Mouse (Mus musculus) neural tube, embryonic 11.5 days (tissue): ENCODE measurements at regions not wholly inside any gene's neighbourhood (a gene's known extent, or its start where the extent isn't known, plus 50 kb on each side); places are given as distances from the start of the nearest gene placed in this dataset.
"Not testable (repeated sequence)": the region's sequence is repeated elsewhere in the genome, so short reads cannot be mapped to it uniquely, and the experiment has no call there.

Experiments used
- ATAC-seq: fragments of 200-750 bp; cut with Nextera tagmentation; 2 replicates; pipeline ENCODE4 v1.8.0; 2017; ENCODE audit warnings: moderate number of reproducible peaks, mild to moderate bottlenecking, moderate TSS enrichment, moderate library complexity; ENCODE audit not compliant: insufficient read depth, low FRiP score, low TSS enrichment
- DNase-seq: peaks from one replicate; pipeline ENCODE4 v3.0.0-alpha.2; 2015; ENCODE audit warnings: low spot score
- H3K27ac ChIP-seq: fragments of 300-500 bp; sonication (generic); 2 replicates; pipeline ENCODE4 v1.5.1; 2014; ENCODE audit warnings: low read depth, mild to moderate bottlenecking, low read length
- H3K27me3 ChIP-seq: fragments of 300-500 bp; sonication (generic); 2 replicates; pipeline ENCODE4 v1.6.1; 2014; ENCODE audit warnings: mild to moderate bottlenecking, low read length, mixed read lengths; ENCODE audit not compliant: control insufficient read depth, insufficient read depth
- H3K36me3 ChIP-seq: fragments of 300-500 bp; sonication (generic); 2 replicates; pipeline ENCODE4 v1.6.1; 2014; ENCODE audit warnings: mild to moderate bottlenecking, low read length, moderate library complexity, mixed read lengths; ENCODE audit not compliant: control insufficient read depth, insufficient read depth
- H3K4me1 ChIP-seq: fragments of 300-500 bp; sonication (generic); 2 replicates; pipeline ENCODE4 v1.6.1; 2014; ENCODE audit warnings: low read length, mixed read lengths; ENCODE audit not compliant: control insufficient read depth, insufficient read depth
- H3K4me2 ChIP-seq: fragments of 300-500 bp; sonication (generic); 2 replicates; pipeline ENCODE4 v1.6.1; 2014; ENCODE audit warnings: low read depth, mild to moderate bottlenecking, moderate library complexity
- H3K4me3 ChIP-seq: fragments of 300-500 bp; sonication (generic); 2 replicates; pipeline ENCODE4 v1.5.1; 2014; ENCODE audit warnings: low read depth, low read length
- H3K9ac ChIP-seq: fragments of 300-500 bp; sonication (generic); 2 replicates; pipeline ENCODE4 v1.6.1; 2014; ENCODE audit warnings: mild to moderate bottlenecking, low read length
- H3K9me3 ChIP-seq: fragments of 300-500 bp; sonication (generic); 2 replicates; pipeline ENCODE4 v1.6.1; 2016; ENCODE audit warnings: low read length; ENCODE audit not compliant: control insufficient read depth
- WGBS: fragments of 180-500 bp; shearing (Covaris S2); extraction: QIAGEN DNeasy Blood & Tissue Kit; methylation state at CpG from one replicate; pipeline ENCODE4 v1.1.7; 2014; 5-methylcytosine and 5-hydroxymethylcytosine counted together

DNA sequence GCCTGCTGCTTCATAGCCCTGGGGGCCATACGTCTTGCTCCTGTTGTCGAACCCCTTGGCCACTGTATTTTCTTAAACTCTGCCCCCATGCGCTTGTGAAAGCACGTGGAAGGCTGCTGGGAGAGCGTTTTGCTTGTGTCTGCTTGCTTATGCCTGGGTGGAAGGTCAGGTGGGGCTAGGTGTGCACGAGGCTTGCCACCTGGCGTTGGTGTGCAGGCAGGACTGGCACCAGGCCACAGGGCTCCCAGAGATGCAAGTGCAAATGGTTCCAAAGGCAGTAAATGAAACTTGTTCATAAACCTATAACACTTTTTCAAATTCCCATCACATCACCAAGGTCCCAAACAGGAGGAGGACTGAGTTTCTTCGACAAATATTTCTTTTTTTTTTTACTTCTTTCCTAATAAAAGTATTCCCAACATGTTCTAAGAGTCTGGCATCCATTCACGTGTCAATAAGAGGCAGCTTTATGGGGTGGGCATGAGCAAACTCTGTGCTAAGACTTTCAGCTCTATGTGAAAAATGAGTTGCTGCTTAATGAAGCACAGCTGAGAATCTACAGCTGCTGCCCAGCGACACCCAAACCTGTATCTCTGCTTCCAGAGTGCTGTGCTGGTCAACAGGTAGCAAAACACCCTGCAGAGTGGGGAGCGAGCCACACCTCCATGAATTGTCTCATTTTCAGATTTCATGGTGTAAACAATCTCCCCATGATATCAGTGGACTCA is 116.0 kb upstream of the Gmds start:
- ATAC-seq, result no peak
- 72% methylated on average over 11 of the region's 11 CpGs for WGBS
- no peak for DNase-seq

DNA sequence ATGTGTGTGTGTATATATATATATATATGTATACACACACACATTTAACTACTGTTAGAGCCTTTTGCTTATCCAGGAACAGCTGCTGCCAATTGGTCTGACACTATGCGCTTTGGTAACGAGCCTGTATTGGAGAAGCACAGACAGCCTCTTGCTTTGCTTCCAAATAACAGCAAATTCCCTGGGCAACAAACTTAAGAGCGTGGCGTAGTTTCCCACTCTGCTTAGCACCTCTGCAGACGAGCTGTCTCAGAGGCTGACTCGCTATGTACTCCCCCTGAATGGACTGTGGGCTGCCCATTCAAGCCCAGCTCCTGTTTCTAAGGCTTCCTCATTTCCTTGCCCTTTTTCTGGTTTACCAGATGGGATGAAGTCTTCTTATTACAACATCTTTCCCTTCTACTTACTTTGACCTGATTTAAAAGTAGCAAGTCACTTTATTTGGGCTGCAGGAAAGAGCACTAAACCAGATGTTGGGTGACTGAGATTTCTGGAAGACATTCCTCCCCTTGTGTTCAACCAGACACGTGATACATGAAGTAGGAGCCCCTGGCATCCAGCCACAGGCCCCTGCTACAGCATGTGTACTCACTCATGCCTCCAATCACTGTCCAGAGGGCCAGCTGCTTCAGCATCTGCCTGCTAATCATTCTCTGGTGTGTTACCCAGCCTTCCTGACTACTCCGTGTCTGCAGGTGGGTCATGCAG is 111.3 kb upstream of the Gmds start:
- H3K27ac ChIP-seq, result no peak overlapping the region
- H3K4me2 ChIP-seq, result no peak overlapping the region
- DNase-seq (peak; percentile 45), ATAC-seq (no peak)
- 68% methylated on average over 8 of the region's 8 CpGs for WGBS
- no peaks in the 10 kb centered on the region for H3K27me3 ChIP-seq
- H3K4me1 ChIP-seq, result no peaks in the 10 kb centered on the region
- no peak overlapping the region for H3K9ac ChIP-seq
- no peaks in the 10 kb centered on the region for H3K36me3 ChIP-seq
- H3K9me3 ChIP-seq, result no peaks in the 10 kb centered on the region
- H3K4me3 ChIP-seq, result no peak overlapping the region

More for the DNA sequence above, 116.0 kb upstream of the Gmds start:
- Histone ChIP-seq H3K36me3 (no peaks in the 10 kb centered on the region), H3K4me1 (no peaks in the 10 kb centered on the region), H3K27ac (no peak overlapping the region), H3K9ac (no peak overlapping the region), H3K4me3 (no peak overlapping the region), H3K27me3 (no peaks in the 10 kb centered on the region), H3K9me3 (no peaks in the 10 kb centered on the region), H3K4me2 (no peak overlapping the region)

DNA sequence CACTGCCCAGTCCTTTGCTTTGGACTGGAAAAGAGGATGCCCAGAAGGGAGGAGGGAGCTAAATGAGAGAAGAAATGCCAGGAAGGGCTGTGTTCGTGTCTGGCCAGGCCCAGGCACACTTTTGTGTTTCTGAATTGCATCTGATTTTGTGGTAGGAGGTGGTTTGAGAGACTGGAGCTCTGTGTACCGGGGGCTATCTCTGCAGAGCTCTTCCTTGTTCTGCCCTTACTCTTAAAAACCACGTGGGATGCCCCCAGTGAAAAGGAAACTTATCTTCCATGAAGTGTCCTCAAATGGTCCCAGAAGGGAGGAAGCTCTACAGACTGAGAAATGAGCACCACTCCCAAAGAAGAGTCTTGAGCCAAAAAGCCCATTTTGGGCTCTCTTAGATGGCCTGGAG is 106.0 kb upstream of the Gmds start:
- DNase-seq (no peak), ATAC-seq (no peak)
- Histone ChIP-seq H3K9ac (no peak overlapping the region), H3K4me3 (no peak overlapping the region), H3K4me2 (no peak overlapping the region), H3K4me1 (no peaks in the 10 kb centered on the region), H3K36me3 (no peaks in the 10 kb centered on the region), H3K9me3 (no peaks in the 10 kb centered on the region), H3K27ac (no peak overlapping the region), H3K27me3 (no peaks in the 10 kb centered on the region)
- WGBS, result 79% methylated on average over 3 of the region's 3 CpGs

DNA sequence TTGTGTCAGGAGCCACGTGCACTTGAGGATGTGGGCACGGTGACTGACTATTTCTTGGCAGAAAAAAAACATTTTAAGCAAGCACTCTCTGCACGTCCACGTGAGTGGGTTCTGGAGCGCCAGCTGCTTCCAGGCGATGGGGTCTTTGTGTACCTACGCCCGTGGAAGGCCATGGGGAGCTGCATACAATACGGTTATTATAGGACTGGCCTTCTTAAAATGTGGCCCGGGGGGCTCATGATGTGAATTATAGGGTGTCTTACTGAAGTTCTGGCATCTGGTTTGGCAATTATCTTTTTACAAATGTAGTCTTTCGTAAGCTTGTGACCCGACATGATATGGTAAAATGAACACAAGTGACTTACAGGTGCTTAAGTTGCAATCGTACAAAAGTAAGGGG is 103.5 kb upstream of the Gmds start:
- H3K27me3 ChIP-seq, result no peaks in the 10 kb centered on the region
- 71% methylated on average over 13 of the region's 13 CpGs for WGBS

DNA sequence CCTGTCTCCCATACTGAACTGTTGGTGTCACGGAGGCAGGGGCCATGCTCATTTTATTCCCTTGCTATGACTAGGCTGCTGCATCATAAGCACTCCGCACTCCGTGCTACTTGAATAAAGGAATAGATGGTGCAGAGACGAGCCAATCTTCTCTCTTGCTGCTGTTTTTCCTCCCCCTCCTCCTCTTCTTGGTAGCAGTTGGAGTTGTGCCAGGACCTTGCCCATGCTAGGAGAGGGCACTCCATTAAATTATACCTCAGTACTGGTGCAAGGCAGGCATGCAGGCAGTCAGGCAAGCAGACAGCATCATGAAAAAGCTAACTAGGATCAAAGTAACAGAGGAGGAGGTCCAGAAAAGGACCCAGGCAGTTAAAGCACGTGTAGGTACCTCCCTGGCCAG is 96.6 kb upstream of the Gmds start:
- Histone ChIP-seq H3K27me3 (no peaks in the 10 kb centered on the region), H3K4me1 (no peaks in the 10 kb centered on the region), H3K9me3 (no peaks in the 10 kb centered on the region), H3K27ac (no peak overlapping the region), H3K4me3 (no peak overlapping the region), H3K4me2 (no peak overlapping the region), H3K9ac (no peak overlapping the region), H3K36me3 (no peaks in the 10 kb centered on the region)
- 79% methylated on average over 5 of the region's 5 CpGs for WGBS
- DNase-seq (no peak), ATAC-seq (no peak)

More for the DNA sequence above, 103.5 kb upstream of the Gmds start:
- Histone ChIP-seq H3K27ac (no peak overlapping the region), H3K36me3 (no peaks in the 10 kb centered on the region), H3K4me1 (no peaks in the 10 kb centered on the region), H3K9me3 (no peaks in the 10 kb centered on the region), H3K4me3 (no peak overlapping the region), H3K9ac (no peak overlapping the region), H3K4me2 (no peak overlapping the region)
- ATAC-seq (no peak), DNase-seq (no peak)

DNA sequence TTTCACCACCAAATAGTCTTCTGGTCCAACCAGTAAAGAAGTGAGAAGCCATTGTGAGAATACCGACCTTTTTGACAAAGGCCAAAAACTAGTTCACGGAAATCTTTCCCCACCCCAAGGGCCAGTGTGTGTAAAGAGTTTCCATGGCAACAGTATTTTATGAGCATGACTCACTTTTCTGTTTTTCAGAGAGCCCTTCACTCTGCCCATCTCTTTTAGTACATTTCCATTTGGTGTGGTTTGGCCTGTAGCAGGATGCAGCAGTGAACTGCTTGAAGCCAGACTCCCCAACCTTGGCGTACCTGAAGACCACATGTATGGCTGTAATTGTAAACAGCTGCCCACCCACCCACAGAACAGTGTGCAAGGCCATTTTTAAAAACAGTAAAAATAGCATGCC is 89.9 kb upstream of the Gmds start:
- no peak overlapping the region for H3K27ac ChIP-seq
- H3K27me3 ChIP-seq, result no peaks in the 10 kb centered on the region
- no peak overlapping the region for H3K4me3 ChIP-seq
- no peaks in the 10 kb centered on the region for H3K9me3 ChIP-seq
- H3K36me3 ChIP-seq, result no peaks in the 10 kb centered on the region
- H3K9ac ChIP-seq, result no peak overlapping the region
- DNase-seq, result no peak
- no peak for ATAC-seq
- no peaks in the 10 kb centered on the region for H3K4me1 ChIP-seq
- H3K4me2 ChIP-seq, result no peak overlapping the region
- WGBS, result 41% methylated on average over 3 of the region's 3 CpGs

DNA sequence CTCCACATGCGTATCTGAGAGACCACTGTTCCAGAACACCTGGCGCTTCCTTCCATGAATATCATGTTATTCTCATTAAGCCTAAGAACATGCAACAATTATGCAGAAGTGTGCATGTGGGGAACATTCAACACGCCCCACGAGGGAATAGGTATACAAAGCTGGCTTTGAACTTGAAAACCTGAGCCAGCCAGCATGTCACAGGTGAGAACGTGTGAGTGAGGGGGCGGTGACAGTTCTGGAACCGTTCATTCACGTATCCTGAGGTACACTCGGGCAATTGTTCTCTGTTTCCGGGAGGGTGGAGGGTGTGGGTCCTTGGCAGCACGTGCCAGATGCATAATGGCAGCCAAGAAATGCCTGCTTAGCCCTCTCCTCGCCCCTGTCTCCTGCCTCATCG is 88.4 kb upstream of the Gmds start:
- no peak for DNase-seq
- 88% methylated on average over 13 of the region's 13 CpGs for WGBS
- H3K36me3 ChIP-seq, result no peaks in the 10 kb centered on the region
- no peak overlapping the region for H3K27ac ChIP-seq
- no peaks in the 10 kb centered on the region for H3K4me1 ChIP-seq
- no peaks in the 10 kb centered on the region for H3K27me3 ChIP-seq
- no peak overlapping the region for H3K9ac ChIP-seq
- no peak overlapping the region for H3K4me2 ChIP-seq
- H3K9me3 ChIP-seq, result no peaks in the 10 kb centered on the region
- no peak for ATAC-seq
- H3K4me3 ChIP-seq, result no peak overlapping the region

DNA sequence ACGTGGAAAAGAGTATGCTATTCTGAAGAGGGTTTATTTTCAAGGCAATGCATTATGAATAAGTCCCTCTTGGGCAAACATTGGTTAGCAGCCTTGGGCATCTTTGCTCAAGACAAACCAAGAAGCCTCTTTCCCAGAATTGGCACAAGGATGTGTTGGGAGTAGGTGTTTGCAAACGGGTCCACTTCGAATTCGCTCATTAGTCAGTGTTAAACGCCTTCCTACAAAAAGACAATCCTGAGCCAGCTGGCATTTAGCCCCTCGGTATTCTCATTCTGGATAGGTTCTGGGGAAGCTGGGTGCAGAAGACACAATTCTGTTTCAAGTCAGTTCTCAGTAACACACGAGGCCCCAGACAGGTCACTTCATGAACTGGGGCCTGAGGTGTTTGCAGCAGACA is 87.7 kb upstream of the Gmds start:
- no peak overlapping the region for H3K9ac ChIP-seq
- no peaks in the 10 kb centered on the region for H3K9me3 ChIP-seq
- H3K27ac ChIP-seq, result no peak overlapping the region
- ATAC-seq (no peak), DNase-seq (no peak)
- no peaks in the 10 kb centered on the region for H3K27me3 ChIP-seq
- H3K4me3 ChIP-seq, result no peak overlapping the region
- no peaks in the 10 kb centered on the region for H3K4me1 ChIP-seq
- H3K4me2 ChIP-seq, result no peak overlapping the region
- WGBS, result 83% methylated on average over 7 of the region's 7 CpGs
- H3K36me3 ChIP-seq, result no peaks in the 10 kb centered on the region

DNA sequence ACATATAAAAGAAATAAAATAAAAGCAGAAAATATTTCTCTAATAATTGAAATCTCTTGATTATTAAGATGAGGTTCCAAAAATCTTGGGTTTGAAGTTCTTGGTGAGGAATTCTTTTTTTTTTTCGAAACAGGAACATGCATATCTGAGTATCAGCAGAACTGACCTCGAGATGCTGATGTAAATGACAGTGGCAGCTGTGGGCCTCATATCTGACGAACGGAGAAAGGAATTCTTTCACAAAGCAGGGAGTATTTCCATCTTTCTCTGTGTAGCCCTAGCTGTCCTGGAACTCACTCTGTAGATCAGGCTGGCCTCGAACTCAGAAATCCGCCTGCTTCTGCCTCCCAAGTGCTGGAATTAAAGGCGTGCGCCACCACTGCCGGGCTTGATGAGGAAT is 86.0 kb upstream of the Gmds start:
- not testable (repeated sequence) for ATAC-seq, DNase-seq, H3K9ac ChIP-seq, H3K4me2 ChIP-seq, H3K27me3 ChIP-seq, H3K36me3 ChIP-seq, H3K27ac ChIP-seq, H3K4me1 ChIP-seq, H3K4me3 ChIP-seq, H3K9me3 ChIP-seq
- WGBS, result 89% methylated on average over 9 of the region's 9 CpGs
